Mouse (Mus musculus): ENCODE data around the gene Odc1. TPM values are rescaled to one million over a fixed set of nuclear protein-coding genes. Genes with fewer than 3 reads are reported as not detected.

The Odc1 gene
- polyA plus RNA-seq, 1 experiment from 2014 or later, result 70.4 TPM

DNA sequence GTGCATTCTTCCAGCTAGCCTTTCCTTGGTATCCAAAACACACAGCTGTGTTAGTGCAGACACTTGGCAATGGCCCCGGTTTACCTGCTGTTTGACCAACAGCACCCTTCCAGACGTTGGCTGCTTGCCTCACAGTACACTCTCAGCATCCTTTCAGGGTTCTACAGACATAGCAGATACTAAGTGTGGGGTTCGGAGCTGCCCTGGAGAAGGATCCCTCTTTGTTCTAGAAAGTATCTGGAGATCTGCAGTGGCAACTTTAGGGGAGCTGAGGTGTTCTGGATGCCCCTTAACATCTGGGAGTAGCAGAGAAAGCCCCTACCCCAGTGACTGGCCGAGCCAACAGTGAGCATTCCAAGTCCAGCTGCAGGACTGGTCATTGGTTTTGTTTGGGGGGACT is 30.0 kb downstream of the Odc1 start:
- Histone ChIP-seq H3K4me2 (replicated peaks; ENCODE audit: low read depth) (no peak overlapping the region), H3K36me3 (ENCODE audit: control insufficient read depth, insufficient read depth, low read length) (no peaks in the 10 kb centered on the region), H3K9me3 (ENCODE audit: control insufficient read depth, low read length) (no peaks in the 10 kb centered on the region), H3K27ac (replicated peaks) (no peak overlapping the region), H3K9ac (ENCODE audit: low read length) (no peak overlapping the region), H3K4me3 (ENCODE audit: low read depth, low read length) (no peak overlapping the region), H3K4me1 (replicated peaks; ENCODE audit: control insufficient read depth, insufficient read depth) (0 out of 2 replicates have a peak, but pooled peaks cover 4% of the 10 kb centered on the region), H3K27me3 (ENCODE audit: control insufficient read depth, insufficient read depth, low read length) (no peaks in the 10 kb centered on the region)
- DNase-seq (ENCODE audit: low spot score) (no peak), ATAC-seq (ENCODE audit: low FRiP score, low TSS enrichment) (no peak)
- TF ChIP-seq CTCF (IDR thresholded peaks at IDR 0.05; ENCODE audit: low read depth), result no peak
- TF ChIP-seq EP300 (optimal IDR thresholded peaks at IDR 0.05), result no peak
- 76% methylated on average over 4 of the region's 4 CpGs for WGBS

DNA sequence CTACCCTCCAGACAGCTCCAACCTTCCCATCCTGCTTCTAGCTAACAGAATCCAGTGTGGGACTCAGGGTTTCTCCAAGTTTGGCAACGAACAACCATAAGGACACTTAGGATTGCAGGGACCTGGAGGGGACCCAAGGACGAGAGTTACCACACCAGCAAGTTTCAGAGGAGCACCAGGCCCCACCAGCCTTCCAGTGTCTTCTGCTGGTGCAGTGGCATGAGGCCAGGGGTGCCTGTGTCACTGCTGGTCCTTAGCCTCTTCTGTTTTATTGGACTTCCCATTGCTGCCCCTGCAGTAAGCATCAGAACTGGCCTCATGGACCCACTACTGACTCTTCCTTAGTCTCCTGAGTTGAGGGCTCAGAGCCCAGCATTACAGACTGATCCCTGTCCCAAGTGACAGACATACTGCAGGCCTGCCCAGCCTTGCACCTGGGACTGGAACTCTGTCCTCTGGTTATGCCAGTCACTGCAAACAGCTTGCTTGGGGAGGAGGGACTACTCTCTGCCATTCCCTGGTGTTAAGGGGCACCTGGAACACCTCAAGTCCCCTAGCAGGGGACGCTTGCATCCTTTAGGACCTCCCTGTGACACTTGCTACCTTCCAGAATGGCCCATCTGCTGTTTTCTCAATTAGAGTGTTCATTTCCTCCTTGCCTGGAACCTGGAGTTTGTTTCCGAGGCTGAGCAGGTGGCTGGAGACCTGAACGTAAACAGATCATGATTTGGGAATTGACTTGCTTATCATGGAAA is 30.7 kb downstream of the Odc1 start:
- no peaks in the 10 kb centered on the region for H3K9me3 ChIP-seq (ENCODE audit: control insufficient read depth, low read length)
- H3K4me1 ChIP-seq (replicated peaks; ENCODE audit: control insufficient read depth, insufficient read depth), result 0 out of 2 replicates have a peak, but pooled peaks cover 4% of the 10 kb centered on the region
- WGBS, result 51% methylated on average over 5 of the region's 5 CpGs
- TF ChIP-seq CTCF (IDR thresholded peaks at IDR 0.05; ENCODE audit: low read depth) (no peak), EP300 (optimal IDR thresholded peaks at IDR 0.05) (no peak)
- H3K27me3 ChIP-seq (ENCODE audit: control insufficient read depth, insufficient read depth, low read length), result no peaks in the 10 kb centered on the region
- H3K27ac ChIP-seq (replicated peaks), result no peak overlapping the region
- H3K9ac ChIP-seq (ENCODE audit: low read length), result no peak overlapping the region
- no peak overlapping the region for H3K4me2 ChIP-seq (replicated peaks; ENCODE audit: low read depth)
- no peaks in the 10 kb centered on the region for H3K36me3 ChIP-seq (ENCODE audit: control insufficient read depth, insufficient read depth, low read length)
- DNase-seq (ENCODE audit: low spot score), result no peak
- no peak overlapping the region for H3K4me3 ChIP-seq (ENCODE audit: low read depth, low read length)
- no peak for ATAC-seq (ENCODE audit: low FRiP score, low TSS enrichment)

DNA sequence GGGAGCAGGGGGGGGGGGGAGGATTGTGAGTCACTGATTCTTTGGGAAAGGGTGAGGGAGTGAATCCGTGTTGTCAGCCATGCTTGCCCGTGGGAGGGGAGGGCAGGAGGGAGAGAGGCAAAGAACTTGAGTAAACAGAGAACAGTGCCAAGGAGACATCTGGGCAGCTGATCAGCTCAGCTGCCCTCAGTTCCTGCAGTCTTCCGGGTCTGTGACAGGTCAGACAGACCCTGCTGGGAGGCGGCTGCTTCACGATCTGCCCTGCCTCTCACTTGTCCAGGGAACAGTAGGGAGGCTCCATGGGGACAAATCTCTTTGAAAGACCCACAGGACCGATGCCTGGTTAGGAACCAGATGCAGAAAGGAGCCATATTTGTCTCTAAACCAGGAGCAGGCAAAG is 31.4 kb downstream of the Odc1 start:
- Histone ChIP-seq H3K4me2 (replicated peaks; ENCODE audit: low read depth) (no peak overlapping the region), H3K9me3 (ENCODE audit: control insufficient read depth, low read length) (no peaks in the 10 kb centered on the region), H3K4me3 (ENCODE audit: low read depth, low read length) (no peak overlapping the region), H3K27ac (replicated peaks) (no peak overlapping the region), H3K36me3 (ENCODE audit: control insufficient read depth, insufficient read depth, low read length) (no peaks in the 10 kb centered on the region), H3K27me3 (ENCODE audit: control insufficient read depth, insufficient read depth, low read length) (no peaks in the 10 kb centered on the region), H3K9ac (ENCODE audit: low read length) (no peak overlapping the region), H3K4me1 (replicated peaks; ENCODE audit: control insufficient read depth, insufficient read depth) (0 out of 2 replicates have a peak, but pooled peaks cover 4% of the 10 kb centered on the region)
- DNase-seq (ENCODE audit: low spot score) (peak; percentile 57), ATAC-seq (ENCODE audit: low FRiP score, low TSS enrichment) (peak; percentile 76)
- 12% methylated on average over 6 of the region's 6 CpGs for WGBS
- TF ChIP-seq EP300 (optimal IDR thresholded peaks at IDR 0.05), result no peak
- TF ChIP-seq CTCF (IDR thresholded peaks at IDR 0.05; ENCODE audit: low read depth), result no peak

DNA sequence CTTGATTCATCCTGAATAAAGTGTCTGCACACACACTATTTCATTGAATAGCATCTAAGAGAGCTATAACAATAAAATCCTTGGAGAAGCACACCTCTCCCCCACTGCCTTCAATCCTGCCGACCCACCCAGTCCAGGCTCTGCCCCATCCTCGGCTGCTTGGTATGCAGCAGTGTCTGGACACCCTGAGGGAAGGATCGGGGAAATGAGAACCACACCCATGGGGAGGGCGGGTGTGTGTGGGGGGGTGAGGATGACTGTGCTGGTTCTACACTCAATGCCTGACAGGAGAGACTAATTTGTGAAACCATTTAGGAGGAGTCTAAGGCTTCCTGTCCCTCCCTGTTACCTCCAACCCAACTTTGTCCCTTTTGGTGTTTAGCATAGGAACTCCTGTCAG is 34.0 kb downstream of the Odc1 start:
- Histone ChIP-seq H3K9ac (ENCODE audit: low read length) (no peak overlapping the region), H3K27ac (replicated peaks) (no peak overlapping the region), H3K27me3 (ENCODE audit: control insufficient read depth, insufficient read depth, low read length) (no peaks in the 10 kb centered on the region), H3K4me2 (replicated peaks; ENCODE audit: low read depth) (no peak overlapping the region), H3K4me1 (replicated peaks; ENCODE audit: control insufficient read depth, insufficient read depth) (0 out of 2 replicates have a peak, but pooled peaks cover 4% of the 10 kb centered on the region), H3K4me3 (ENCODE audit: low read depth, low read length) (no peak overlapping the region), H3K36me3 (ENCODE audit: control insufficient read depth, insufficient read depth, low read length) (no peaks in the 10 kb centered on the region), H3K9me3 (ENCODE audit: control insufficient read depth, low read length) (no peaks in the 10 kb centered on the region)
- 27% methylated on average over 4 of the region's 4 CpGs for WGBS
- ATAC-seq (ENCODE audit: low FRiP score, low TSS enrichment), result no peak
- DNase-seq (ENCODE audit: low spot score), result no peak
- TF ChIP-seq EP300 (optimal IDR thresholded peaks at IDR 0.05) (no peak), CTCF (IDR thresholded peaks at IDR 0.05; ENCODE audit: low read depth) (no peak)

DNA sequence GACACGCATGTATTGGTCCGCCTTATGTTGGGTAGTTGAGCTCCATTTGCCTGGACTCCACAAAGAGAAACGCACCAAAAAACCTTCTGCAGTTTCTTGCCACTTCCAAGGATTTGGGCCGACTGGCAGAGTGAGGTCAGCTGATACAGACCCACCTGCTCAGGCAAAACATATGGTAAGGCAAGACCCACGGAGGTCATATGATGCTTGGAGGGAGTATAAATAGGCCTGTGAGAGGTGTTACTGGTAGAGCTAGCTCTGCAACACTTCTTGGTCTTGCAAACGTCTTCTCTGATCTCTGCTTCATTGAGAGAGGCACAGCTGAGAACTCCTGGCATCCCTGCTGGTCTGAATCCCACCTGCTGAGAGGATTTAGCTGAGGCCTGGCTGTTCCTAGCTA is 36.4 kb downstream of the Odc1 start:
- no peak overlapping the region for H3K27ac ChIP-seq (replicated peaks)
- H3K36me3 ChIP-seq (ENCODE audit: control insufficient read depth, insufficient read depth, low read length), result no peaks in the 10 kb centered on the region
- H3K9ac ChIP-seq (ENCODE audit: low read length), result no peak overlapping the region
- TF ChIP-seq EP300 (optimal IDR thresholded peaks at IDR 0.05), result no peak
- no peak for TF ChIP-seq CTCF (IDR thresholded peaks at IDR 0.05; ENCODE audit: low read depth)
- H3K4me1 ChIP-seq (replicated peaks; ENCODE audit: control insufficient read depth, insufficient read depth), result 0 out of 2 replicates have a peak, but pooled peaks cover 4% of the 10 kb centered on the region
- no peak overlapping the region for H3K4me3 ChIP-seq (ENCODE audit: low read depth, low read length)
- DNase-seq (ENCODE audit: low spot score), result no peak
- WGBS, result 64% methylated on average over 6 of the region's 6 CpGs
- H3K4me2 ChIP-seq (replicated peaks; ENCODE audit: low read depth), result no peak overlapping the region
- no peaks in the 10 kb centered on the region for H3K27me3 ChIP-seq (ENCODE audit: control insufficient read depth, insufficient read depth, low read length)
- ATAC-seq (ENCODE audit: low FRiP score, low TSS enrichment), result no peak
- H3K9me3 ChIP-seq (ENCODE audit: control insufficient read depth, low read length), result no peaks in the 10 kb centered on the region

DNA sequence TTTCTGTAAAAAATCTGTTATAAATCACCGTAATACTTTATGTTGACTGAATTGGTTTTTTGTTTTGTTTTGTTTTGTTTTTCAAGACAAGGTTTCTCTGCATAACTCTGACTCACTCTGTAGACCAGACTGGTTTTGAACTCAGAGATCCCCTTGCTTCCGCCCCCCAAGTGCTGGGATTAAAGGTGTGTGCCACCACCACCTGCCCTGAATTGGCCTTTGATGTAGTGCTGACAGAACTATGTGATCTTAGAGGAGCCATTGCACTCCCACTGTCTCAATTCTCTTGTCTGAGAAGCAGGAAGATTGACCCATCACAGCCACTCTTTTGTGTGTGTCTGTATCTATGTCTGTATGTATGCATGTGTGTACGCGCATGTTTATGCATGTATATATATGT is 37.8 kb downstream of the Odc1 start:
- H3K27ac ChIP-seq (replicated peaks), result no peak overlapping the region
- H3K4me2 ChIP-seq (replicated peaks; ENCODE audit: low read depth), result no peak overlapping the region
- no peak for TF ChIP-seq EP300 (optimal IDR thresholded peaks at IDR 0.05)
- TF ChIP-seq CTCF (IDR thresholded peaks at IDR 0.05; ENCODE audit: low read depth), result no peak
- H3K36me3 ChIP-seq (ENCODE audit: control insufficient read depth, insufficient read depth, low read length), result no peaks in the 10 kb centered on the region
- no peak for ATAC-seq (ENCODE audit: low FRiP score, low TSS enrichment)
- WGBS, result 95% methylated on average over 4 of the region's 4 CpGs
- no peaks in the 10 kb centered on the region for H3K9me3 ChIP-seq (ENCODE audit: control insufficient read depth, low read length)
- H3K4me1 ChIP-seq (replicated peaks; ENCODE audit: control insufficient read depth, insufficient read depth), result no peaks in the 10 kb centered on the region
- H3K27me3 ChIP-seq (ENCODE audit: control insufficient read depth, insufficient read depth, low read length), result no peaks in the 10 kb centered on the region
- no peak for DNase-seq (ENCODE audit: low spot score)
- no peak overlapping the region for H3K4me3 ChIP-seq (ENCODE audit: low read depth, low read length)
- H3K9ac ChIP-seq (ENCODE audit: low read length), result no peak overlapping the region
